Mouse (Mus musculus) B cell, adult 2 months (primary cell): ENCODE data around the gene Atg5.

Experiments
- DNase-seq, 2 experiments: peaks; one replicate each; pipeline ENCODE4 v3.0.0; 2022

Gene Atg5

GRCm38 (mm10) chr10:44392855-44393254 lies 124.7 kb downstream of the Atg5 start:
- no peak for DNase-seq

DNA sequence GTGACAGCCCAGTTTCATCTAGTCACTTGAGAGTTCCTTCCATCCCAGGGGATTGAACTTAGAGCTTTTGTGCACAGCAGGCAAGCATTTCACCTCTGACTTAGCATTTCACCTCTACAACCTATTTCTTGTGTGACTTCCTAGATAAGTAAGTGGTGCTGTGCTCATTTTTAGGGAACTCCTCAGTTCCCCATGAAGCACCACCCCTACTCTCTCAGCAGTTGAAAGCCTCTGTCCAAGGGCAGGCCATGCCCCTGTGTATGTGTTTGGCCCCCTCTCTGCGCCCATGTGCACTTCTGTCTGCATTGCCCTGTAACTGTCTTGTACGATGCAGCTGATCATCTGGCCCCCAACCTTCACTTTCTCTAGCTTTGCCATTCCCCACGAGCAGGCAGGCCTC lies 132.0 kb downstream of the Atg5 start:
- no peak for DNase-seq

DNA sequence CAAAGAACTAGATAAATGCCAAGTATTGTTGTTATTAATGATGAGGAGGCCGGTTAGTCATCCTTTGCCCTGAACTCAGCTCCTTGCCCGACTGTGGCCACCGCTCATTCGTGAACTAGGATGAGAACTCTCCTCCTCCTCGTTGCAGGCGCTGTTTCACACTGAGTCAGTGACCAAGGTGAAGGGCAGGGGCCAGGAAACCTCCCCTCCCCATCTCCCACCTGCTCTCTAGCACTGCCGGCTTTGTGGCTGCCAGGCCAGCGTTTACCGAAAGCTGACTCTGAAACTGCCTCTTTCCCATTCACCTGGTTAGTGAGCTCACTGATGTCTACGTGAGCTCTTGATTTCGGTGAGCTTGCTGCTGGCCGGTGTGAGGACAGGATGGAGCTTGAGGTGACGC lies 132.4 kb downstream of the Atg5 start:
- no peak for DNase-seq

DNA sequence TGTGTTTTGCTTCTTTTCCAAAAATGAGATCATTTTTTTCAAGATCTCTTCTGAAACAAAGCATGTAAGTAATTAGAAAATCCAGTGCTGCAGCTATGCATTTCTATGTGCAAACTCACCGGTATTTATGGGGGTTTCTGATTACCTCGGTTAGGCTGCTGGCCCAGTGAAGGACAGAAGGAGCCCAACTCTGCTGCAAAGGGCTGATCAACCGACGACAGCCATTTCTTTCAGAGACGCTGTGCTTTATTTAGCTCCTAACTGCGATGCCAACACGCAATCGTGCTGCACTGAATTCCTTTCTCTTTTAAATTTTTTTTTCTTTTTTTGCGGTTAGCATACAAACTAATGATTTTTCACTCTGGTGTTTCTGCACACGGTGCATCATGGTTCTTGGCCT lies 133.4 kb downstream of the Atg5 start:
- DNase-seq, result no peak

GRCm38 (mm10) chr10:44403415-44403814 lies 135.3 kb downstream of the Atg5 start:
- DNase-seq, result no peak

DNA sequence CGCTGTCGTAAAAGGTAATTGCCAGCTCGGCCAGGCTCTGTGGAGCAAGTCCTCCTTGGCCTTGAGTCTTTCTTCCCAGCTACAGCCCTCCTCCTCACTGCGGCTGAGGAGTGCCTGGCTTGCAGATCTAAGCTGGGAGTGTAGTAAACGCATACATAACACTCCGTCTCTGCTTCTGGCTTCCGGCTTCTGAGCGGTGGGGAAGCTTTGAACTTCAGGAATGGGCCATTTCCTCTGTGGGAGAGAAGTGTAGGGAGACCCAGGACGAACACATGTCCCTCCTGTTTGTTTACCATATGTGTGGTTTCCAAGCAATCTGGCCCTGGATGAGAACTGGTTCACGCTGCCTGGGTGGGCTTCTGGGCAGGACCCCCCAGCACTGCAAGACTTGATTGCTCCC lies 140.9 kb downstream of the Atg5 start:
- DNase-seq, result no peak

GRCm38 (mm10) chr10:44409958-44410357 lies 141.8 kb downstream of the Atg5 start:
- no peak for DNase-seq
